Mouse (Mus musculus) cerebellum, postnatal 4 days (tissue): ENCODE measurements around the gene Gdf5.
A peak's percentile ranks its signal among the peaks of the same experiment; 100 is the strongest.
"Not testable (repeated sequence)": the region's sequence is repeated elsewhere in the genome, so short reads cannot be mapped to it uniquely, and the experiment has no call there.

Experiments
- DNase-seq, 2 experiments: peaks; one replicate each; pipeline ENCODE4 v3.0.0; 2022; ENCODE audit warnings: low spot score in 2 of 2, mixed read lengths in 1 of 2

Gene Gdf5

DNA sequence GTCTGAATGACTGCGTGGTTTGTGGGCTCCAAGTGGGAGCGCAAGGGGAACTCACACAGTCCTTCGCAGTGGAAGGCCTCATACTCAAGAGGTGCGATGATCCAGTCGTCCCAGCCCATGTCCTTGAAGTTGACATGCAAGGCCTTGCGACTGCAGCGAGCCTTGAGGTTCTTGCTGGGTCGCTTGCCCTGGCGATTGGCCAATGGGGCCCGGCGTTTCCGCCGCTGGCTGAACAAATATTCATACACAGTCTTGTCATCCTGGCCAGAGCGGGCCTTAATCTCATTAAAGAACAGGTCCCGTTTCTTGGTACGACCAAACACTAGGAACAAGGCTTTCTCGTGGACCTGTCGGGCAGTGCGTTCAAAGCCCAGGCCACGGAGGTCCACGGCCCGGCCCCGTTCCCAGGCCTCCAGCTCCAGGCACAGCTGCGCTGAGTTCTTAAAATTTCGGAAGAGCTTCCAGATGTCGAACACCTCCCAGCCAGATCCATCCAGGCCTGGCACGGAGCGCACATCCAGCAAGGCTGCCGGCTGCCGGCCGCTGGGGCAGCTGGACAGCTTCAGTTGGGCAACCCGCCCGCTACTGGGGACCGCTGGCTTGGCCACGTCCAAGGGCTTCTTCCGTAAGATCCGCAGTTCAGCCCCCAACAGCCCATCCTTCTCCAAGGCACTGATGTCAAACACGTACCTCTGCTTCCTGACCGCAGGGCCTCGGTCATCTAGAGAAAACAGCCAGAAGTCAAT is 3.3 kb downstream of the Gdf5 start:
- DNase-seq = no peak

DNA sequence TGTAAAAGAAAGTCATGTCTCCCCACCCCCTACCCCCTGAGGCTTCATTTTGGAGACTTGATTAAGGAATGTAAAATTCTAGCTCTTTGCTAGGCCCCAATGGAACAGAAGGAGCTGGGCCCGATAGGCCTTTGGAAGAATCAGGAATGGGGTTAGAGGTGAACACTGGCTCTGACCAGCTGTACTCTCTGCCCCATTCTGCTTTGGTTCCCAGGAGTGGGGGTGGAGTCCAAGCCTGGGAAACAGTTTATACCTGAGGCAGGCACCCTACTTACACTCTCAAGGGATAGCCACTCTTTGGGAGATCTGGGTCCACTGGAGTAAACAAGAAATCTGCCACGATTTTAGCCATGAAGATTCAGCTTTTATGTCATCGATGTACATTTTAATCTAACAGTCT is 4.5 kb downstream of the Gdf5 start, which contains the start of gene Gm15557:
Gm15557 (plus strand) TSS at position 48 of the 400 bp plus-strand sequence.
- no peak for DNase-seq

DNA sequence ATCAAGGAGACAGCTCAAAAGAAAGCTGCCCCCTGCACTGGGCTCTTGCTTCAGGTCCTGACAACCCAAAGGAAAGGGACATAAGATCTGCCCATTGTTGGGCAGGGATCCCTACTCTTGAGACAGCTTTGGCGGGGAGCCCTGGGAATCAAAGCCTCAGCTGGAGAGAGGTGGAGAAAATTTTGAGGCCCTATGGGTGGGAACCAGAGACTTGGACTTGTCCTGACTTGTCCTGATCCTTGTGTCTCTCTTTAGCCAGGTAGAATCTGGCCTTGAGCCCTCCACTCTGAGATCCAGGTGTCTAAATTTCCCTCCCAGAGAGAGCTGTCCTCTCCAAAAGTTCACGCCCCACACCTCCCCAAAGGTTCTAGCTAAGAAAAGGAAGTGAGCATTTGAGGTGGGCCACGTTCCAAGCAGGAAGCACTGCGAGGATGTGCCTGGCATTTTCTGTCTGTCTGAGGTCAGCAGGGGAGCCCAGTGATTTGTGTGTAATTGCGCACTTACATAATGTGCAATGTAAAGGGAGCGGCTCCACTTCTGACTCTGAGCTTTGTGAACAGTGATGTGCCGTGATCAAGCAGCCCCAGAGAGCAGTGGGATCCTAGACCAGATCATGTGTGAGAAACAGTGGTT is 5.2 kb downstream of the Gdf5 start:
- DNase-seq = no peak

DNA sequence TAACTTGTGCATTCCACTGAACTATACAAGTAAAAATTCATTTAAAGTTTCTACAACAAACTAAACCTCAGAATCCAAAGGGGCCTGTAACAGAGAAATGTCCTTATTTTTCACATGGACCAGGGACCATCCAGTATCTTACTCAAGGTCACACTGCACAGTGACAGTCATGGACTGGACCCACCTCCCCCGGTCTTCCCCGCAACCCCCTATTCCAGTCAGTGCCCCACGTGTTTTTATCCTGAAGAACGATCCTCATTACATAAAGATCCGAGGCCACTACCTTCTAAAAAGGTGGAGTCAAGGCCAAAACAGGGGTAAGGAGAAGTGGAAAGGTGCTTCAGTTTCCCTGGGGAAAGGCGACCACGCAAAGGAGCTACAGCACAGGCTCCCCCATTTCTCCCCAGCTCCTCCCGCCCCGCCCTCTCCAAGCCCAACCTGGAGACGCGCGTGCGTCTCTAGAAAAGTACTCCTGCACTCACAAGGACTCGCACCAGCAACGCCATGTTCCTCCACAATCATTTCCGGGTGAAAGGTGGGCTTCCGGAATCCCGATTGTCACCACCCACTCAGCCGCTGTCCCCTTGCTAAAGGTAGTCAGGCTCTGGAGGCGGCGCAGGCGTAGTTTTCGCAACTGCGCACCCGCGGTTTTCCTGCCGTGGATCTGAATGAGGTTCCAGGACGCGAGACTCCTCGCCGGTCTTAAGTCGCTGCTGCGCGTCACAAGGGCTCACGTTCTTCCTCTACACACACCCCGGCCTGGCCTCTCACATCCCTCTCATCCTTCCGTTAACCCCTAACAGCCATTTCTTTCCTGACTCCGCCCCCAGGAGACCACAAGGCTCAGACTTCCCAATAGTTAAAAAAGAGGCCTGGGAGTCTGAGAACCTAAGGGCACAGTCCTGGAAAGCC is 15.4 kb downstream of the Gdf5 start, which contains the start of gene Uqcc1:
Uqcc1 (minus strand) TSS at position 780 of the 912 bp plus-strand sequence.
- DNase-seq = peak; percentile 82 to 90

DNA sequence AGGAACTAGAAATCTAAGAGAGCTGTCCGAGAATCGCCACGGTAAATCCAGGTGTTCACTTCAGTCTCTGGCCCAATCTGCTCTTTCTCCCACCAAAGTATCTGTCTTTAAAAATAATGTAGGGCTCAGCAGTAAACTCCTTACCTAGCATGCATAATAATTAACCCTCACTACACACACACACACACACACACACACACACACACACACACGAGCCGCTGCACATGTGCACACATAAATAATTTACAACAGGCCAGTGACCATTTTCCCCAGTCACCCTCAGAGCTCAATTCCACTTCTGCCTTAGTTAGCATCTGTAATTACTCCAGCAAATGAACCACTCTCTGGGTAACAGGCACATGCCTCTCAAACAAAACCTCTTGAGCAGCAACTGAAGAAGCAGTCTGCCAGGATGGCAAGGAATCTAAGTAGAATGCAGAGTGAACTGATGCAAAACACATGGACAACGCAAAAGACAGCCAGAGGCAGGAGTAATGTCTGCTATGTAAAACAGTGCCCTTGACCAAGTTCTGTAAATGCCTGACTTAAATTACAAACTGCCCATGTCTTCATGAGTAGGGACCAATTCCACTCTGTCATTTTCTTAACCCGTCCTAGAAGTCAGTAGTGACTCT is 16.3 kb downstream of the Gdf5 start:
- DNase-seq = no peak

DNA sequence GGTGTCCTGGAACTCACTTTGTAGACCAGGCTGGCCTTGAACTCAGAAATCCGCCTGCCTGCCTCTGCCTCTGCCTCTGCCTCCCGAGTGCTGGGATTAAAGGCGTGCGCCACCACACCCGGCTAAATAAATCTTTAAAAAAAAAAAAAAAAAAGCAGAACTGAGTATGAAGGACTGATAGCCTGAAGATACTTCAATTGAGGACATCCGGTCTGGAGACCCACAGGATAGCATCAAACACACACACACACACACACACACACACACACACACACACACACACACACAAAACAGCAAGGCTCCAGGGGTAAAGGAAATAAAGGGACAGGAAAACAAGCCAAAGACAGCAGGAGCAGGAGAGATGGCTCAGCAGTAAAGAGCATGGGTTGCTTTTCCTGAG is 20.0 kb downstream of the Gdf5 start:
- DNase-seq = not testable (repeated sequence)

DNA sequence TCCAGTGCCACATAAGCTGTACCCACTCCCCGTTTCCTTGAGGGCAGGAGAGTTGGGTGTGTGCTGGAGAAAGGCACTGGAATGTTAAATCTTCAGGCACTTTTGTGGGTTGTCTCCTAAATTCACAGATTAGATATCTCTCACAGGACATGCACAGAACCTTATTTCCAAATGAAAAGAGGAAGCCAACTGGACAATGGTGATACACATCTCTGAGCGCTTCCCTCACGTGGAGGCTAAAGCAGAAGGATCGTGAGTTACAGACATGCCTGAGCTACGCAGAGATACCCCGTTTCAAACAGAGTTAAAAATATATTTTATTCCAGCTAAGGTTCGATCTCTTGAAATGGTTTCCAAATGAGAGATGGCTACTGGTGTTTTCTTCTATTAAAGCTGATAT is 22.0 kb downstream of the Gdf5 start:
- no peak for DNase-seq

DNA sequence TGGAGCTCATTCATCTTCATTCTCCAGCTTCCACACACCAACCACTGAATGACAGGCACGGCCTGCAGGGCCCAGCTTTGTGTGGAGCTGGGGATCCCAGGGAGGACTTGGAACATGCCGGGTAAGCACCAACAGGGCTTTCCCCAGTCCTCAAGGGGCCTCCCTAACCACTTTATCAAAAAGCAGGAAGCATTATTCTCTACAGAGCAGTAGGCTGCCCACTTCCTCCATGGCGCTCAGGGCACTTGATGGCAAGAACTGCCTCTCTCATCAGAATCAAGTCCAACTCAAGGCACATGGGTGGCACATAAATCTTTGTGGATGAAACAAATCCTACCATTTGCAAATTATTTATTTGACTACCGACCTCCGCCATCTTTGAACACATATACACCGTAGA is 30.5 kb downstream of the Gdf5 start:
- DNase-seq = no peak

DNA sequence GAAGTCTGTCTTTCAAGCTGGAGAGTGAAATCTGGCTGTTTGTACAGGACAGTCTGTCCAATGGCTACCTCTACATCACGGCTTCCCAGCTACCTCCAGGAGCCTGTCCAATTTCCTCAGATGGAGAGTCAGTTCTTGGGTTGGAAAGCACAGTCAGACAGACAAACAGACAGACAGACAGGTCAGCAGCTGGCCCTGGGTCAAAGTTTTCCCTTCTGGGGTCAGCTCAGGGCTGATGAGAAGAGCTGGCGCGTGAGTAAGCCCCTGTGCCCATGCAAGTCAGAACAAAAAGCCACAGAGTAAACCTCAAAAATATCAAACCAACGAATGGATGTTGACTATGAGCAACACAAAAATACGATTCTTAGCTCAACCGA is 41.5 kb downstream of the Gdf5 start:
- DNase-seq = no peak

DNA sequence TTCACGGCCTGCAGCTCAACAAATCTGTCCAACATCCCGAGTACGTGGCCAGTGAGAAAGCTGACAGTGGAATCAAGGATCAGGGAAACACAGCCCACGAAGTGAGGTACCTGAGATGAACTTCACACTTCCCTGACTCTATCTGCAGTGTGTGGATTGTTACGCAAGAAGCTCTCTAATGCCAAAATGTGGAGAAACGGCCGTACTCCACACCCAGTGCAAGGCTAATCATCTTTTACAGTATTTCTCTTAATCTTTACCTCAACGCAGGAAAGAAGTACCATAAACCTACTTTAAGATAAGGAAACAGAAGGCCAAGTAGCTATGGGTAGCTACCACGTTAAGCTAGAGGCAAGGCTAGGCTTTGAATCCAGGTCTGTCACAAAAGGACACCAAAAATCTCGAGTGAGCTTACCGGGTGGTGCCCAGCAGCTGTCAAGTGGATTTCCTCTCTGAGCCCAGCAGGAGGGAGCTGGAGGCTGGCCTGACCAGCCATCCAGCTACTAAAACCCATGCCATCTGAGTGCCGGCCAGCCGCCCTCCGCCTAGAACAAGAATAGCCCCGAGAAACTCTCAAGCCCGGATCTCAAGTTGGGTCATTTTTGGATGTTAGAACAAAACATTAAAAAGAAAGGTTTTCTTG is 42.1 kb downstream of the Gdf5 start:
- DNase-seq = peak in 1 of 2 experiments; percentile 39

DNA sequence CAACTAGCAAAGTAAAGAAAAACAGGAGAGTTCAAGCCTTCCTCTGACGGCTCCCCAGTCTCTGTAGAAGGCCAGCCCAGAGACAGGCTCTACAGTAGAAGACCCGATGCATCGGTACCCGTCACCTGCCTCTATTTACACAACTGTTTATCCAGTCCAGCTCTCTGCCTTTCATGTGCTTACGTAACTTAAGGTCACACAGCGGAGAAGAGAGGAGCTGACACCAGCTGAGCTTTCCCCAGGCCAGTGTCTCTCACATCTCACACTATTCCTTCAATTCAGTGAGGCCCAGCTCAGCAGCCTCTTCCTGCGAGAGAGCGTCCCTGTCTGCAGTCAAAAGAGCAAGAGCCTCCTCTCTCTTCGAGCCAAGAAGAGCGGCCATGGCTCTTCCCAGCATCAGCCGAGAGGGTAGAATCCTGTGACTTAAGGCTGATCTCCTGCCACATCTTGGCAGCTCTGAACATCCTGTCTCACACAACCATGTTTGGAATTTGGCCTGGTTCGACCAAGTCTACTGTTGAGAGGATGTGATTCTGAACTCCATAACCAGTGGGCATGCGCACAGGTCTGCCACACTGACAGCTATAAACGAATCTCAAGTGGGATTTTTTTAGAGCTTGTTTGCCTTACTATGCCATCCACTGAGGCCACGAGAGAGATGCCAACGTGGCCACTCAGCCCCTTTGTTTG is 50.0 kb downstream of the Gdf5 start:
- no peak for DNase-seq

DNA sequence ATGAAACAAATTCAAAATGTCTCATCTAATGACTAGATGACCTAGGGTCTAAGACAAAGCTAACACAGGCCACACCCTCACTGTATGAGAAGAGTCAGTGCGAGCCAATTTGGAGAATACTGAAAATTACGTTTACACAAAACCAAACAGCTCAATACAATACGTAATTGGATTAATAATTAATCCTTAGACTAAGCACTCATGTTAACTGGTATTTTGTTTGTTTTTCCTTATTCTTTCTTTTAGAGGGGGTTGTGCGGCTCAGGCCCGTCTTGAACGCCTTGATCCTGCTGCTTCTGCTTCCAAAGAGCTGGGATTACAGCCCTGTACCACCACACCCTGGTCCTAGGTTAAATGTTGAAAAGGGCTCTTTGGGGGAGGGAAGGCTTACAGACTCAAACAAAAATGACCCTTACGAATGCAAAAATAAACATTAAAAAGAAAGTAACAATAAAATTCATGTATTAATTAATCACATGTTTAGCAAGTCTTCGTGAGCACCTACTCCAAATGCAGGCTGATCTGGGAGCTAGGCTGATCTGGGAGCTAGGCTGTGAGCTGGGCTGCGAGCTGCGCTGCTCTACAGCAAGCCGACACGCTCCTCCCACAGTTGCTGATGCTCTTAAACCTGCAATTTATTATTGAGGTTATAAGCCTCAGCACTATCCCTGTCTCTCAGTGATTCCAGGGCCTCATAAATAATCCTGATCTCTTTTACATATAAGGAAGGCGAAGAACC is 50.7 kb downstream of the Gdf5 start:
- DNase-seq = no peak
